Mouse (Mus musculus) hindbrain, embryonic 14.5 days (tissue): Measurements from ENCODE around the gene Xpr1. TPM values are rescaled to one million over a fixed set of nuclear protein-coding genes. Genes with fewer than 3 reads are reported as not detected.

Experiments
- ATAC-seq: fragments of 200-750 bp; cut with Nextera tagmentation; 2 replicates; pipeline ENCODE4 v1.8.0; 2017; ENCODE audit warnings: moderate number of reproducible peaks, mild to moderate bottlenecking, moderate TSS enrichment, moderate library complexity; ENCODE audit not compliant: low FRiP score
- DNase-seq: peaks from one replicate; pipeline ENCODE4 v3.0.0-alpha.2; 2015; ENCODE audit warnings: low spot score
- H3K27ac ChIP-seq: fragments of 300-500 bp; sonication (generic); 2 replicates; pipeline ENCODE4 v1.5.1; 2014; ENCODE audit warnings: mild to moderate bottlenecking, moderate library complexity
- H3K27me3 ChIP-seq: fragments of 300-500 bp; sonication (generic); 2 replicates; pipeline ENCODE4 v1.6.1; 2014; ENCODE audit warnings: mild to moderate bottlenecking, low read length, mixed read lengths; ENCODE audit not compliant: control insufficient read depth, insufficient read depth
- H3K36me3 ChIP-seq: fragments of 300-500 bp; sonication (generic); replicated peaks from 2 replicates; pipeline ENCODE4 v1.6.1; 2014; ENCODE audit not compliant: control insufficient read depth, insufficient read depth
- H3K4me1 ChIP-seq: fragments of 300-500 bp; sonication (generic); replicated peaks from 2 replicates; pipeline ENCODE4 v1.6.1; 2014; ENCODE audit warnings: antibody characterized with exemption, low read length, mixed read lengths; ENCODE audit not compliant: control insufficient read depth, insufficient read depth
- H3K4me2 ChIP-seq: fragments of 300-500 bp; sonication (generic); replicated peaks from 2 replicates; pipeline ENCODE4 v1.6.1; 2014; ENCODE audit warnings: mild to moderate bottlenecking, moderate library complexity
- H3K4me3 ChIP-seq: fragments of 300-500 bp; sonication (generic); replicated peaks from 2 replicates; pipeline ENCODE4 v1.5.1; 2014; ENCODE audit warnings: mild to moderate bottlenecking, low read length
- H3K9ac ChIP-seq: fragments of 300-500 bp; sonication (generic); 2 replicates; pipeline ENCODE4 v1.6.1; 2014
- H3K9me3 ChIP-seq: fragments of 300-500 bp; sonication (generic); 2 replicates; pipeline ENCODE4 v1.6.1; 2016; ENCODE audit warnings: low read length; ENCODE audit not compliant: control insufficient read depth
- WGBS: fragments of 180-500 bp; shearing (Covaris S2); extraction: QIAGEN DNeasy Blood & Tissue Kit; methylation state at CpG from one replicate; pipeline ENCODE4 v1.1.7; 2014; 5-methylcytosine and 5-hydroxymethylcytosine counted together
- polyA plus RNA-seq: library from polyadenylated mRNA; unstranded; fragments of >200 nt; fragmentation: Nextera tagmentation; extraction: Ambion mirVana; gene quantifications from 2 replicates; pipeline ENCODE4 v1.2.1, GENCODE M21; 2014

The Xpr1 gene
- polyA plus RNA-seq, 1 experiment from 2014 or later, result 38.7 TPM

DNA sequence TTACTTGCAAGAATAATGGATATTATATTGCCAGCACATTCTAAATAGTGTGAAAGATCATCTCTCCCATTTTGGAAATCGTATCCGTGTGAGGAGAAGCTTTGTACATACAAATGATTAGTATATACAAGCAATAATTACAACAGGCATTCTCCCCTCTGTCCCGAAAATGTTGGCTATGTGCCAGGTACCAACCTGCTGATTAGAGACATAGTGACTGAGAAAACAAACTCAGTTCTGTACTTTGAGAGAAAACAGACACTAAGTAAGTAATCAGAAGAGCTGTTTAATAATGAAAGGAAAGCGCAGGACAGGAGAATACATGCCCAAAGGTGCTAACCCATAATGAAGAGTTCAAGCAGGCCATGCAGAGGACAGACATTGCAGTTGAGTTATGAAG, 64.1 kb downstream of the Xpr1 start:
- ATAC-seq, result no peak

GRCm38 (mm10) chr1:155351527-155351926, 65.7 kb downstream of the Xpr1 start:
- Histone ChIP-seq H3K4me3 (no peak overlapping the region), H3K9ac (no peak overlapping the region), H3K27me3 (no peaks in the 10 kb centered on the region), H3K36me3 (no peaks in the 10 kb centered on the region), H3K4me2 (no peak overlapping the region), H3K4me1 (no peaks in the 10 kb centered on the region), H3K9me3 (no peaks in the 10 kb centered on the region), H3K27ac (no peak overlapping the region)
- DNase-seq (no peak), ATAC-seq (no peak)
- 84% methylated on average over 4 of the region's 4 CpGs for WGBS

More for the DNA sequence above, 64.1 kb downstream of the Xpr1 start:
- Histone ChIP-seq H3K4me1 (no peaks in the 10 kb centered on the region), H3K4me3 (no peak overlapping the region), H3K9me3 (no peaks in the 10 kb centered on the region), H3K36me3 (no peaks in the 10 kb centered on the region), H3K4me2 (no peak overlapping the region), H3K27ac (no peak overlapping the region), H3K27me3 (no peaks in the 10 kb centered on the region), H3K9ac (no peak overlapping the region)
- WGBS, result 80% methylated on average over 4 of the region's 4 CpGs
- DNase-seq, result no peak

- no peaks in the 10 kb centered on the region for H3K4me1 ChIP-seq
- H3K4me2 ChIP-seq, result no peak overlapping the region
- H3K9me3 ChIP-seq, result no peaks in the 10 kb centered on the region
- H3K27me3 ChIP-seq, result no peaks in the 10 kb centered on the region
- WGBS, result 89% methylated on average over 3 of the region's 3 CpGs
- H3K27ac ChIP-seq, result no peak overlapping the region
- no peak for DNase-seq
- H3K9ac ChIP-seq, result no peak overlapping the region
- no peak for ATAC-seq
- no peak overlapping the region for H3K4me3 ChIP-seq
- H3K36me3 ChIP-seq, result no peaks in the 10 kb centered on the region
Observed at GRCm38 (mm10) chr1:155348491-155348890, 68.7 kb downstream of the Xpr1 start.

GRCm38 (mm10) chr1:155347339-155347738, 69.9 kb downstream of the Xpr1 start:
- Histone ChIP-seq H3K9ac (no peak overlapping the region), H3K27me3 (no peaks in the 10 kb centered on the region), H3K9me3 (no peaks in the 10 kb centered on the region), H3K4me1 (no peaks in the 10 kb centered on the region), H3K27ac (no peak overlapping the region), H3K36me3 (no peaks in the 10 kb centered on the region), H3K4me3 (no peak overlapping the region), H3K4me2 (no peak overlapping the region)
- DNase-seq (no peak), ATAC-seq (no peak)
- WGBS, result 75% methylated on average over 4 of the region's 4 CpGs

DNA sequence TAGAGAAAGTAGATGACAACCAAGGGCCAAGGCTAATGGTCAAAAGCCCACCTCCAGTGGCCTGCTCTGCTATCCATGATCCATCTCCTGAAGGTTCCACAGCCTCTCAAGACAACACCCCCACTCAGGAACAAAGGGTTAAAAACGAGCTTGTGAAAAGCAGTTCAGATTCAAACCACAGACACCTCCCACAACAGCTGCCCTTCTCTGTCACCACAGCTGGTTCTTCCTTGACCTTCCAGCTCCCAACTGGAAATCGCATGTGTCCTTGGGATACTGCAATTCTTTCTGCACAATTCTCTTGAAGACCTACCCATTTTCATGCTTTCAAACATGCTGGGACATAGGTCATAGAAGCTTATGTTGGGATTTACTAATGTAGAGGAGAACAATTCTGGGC, 73.2 kb downstream of the Xpr1 start:
- ATAC-seq (no peak), DNase-seq (no peak)
- no peaks in the 10 kb centered on the region for H3K27me3 ChIP-seq
- H3K4me3 ChIP-seq, result no peak overlapping the region
- no peaks in the 10 kb centered on the region for H3K9me3 ChIP-seq
- no peak overlapping the region for H3K4me2 ChIP-seq
- H3K9ac ChIP-seq, result no peak overlapping the region
- no peaks in the 10 kb centered on the region for H3K36me3 ChIP-seq
- H3K27ac ChIP-seq, result no peak overlapping the region
- H3K4me1 ChIP-seq, result no peaks in the 10 kb centered on the region
- 84% methylated on average over 2 of the region's 2 CpGs for WGBS

DNA sequence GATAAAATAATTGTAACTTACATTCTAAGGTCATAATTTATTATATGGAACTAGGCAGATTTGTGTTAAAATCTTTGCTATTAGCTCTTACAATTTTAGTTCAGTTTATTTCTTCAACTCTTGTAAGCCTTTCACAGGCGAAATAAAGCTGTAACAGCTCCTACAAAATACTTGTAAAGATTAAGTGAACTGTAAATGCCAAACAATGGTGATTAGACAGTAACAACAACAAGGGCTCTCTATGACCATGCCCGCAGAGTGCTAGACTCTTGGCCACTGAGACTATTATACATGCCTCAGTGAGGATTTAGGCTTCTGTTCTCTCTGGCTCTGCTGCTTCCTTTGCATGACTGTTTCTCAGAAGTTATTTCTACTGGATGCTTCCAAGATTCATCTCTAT, 77.6 kb downstream of the Xpr1 start:
- 44% methylated on average over 2 of the region's 2 CpGs for WGBS
- Histone ChIP-seq H3K27me3 (no peaks in the 10 kb centered on the region), H3K36me3 (no peaks in the 10 kb centered on the region), H3K9me3 (no peaks in the 10 kb centered on the region), H3K4me2 (no peak overlapping the region), H3K27ac (no peak overlapping the region), H3K4me1 (no peaks in the 10 kb centered on the region), H3K9ac (no peak overlapping the region), H3K4me3 (no peak overlapping the region)
- ATAC-seq (no peak), DNase-seq (no peak)

DNA sequence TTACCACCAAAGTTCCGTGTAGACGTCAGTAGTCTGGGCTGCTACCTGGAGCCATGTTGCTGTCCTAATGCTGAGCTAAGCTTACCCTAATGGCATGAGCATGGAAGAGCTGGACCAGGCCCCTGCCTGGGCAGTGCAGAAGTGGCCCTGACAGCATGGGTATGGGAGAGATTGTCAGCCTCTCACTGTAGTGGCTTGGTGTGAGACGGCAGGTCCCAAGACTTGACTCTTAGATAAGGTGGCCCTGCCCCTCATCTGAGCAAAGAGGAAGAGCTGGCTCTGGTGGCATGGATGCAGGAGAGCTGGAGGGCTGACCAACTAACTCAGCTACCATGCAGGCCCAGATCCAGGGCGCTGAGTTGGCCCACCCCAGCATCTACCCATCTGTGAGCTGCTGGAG, 79.9 kb downstream of the Xpr1 start:
- WGBS, result 95% methylated on average over 4 of the region's 4 CpGs
- no peak for DNase-seq
- Histone ChIP-seq H3K27me3 (no peaks in the 10 kb centered on the region), H3K9ac (no peak overlapping the region), H3K27ac (no peak overlapping the region), H3K4me1 (no peaks in the 10 kb centered on the region), H3K9me3 (no peaks in the 10 kb centered on the region), H3K4me3 (no peak overlapping the region), H3K4me2 (no peak overlapping the region), H3K36me3 (no peaks in the 10 kb centered on the region)
- ATAC-seq, result no peak

DNA sequence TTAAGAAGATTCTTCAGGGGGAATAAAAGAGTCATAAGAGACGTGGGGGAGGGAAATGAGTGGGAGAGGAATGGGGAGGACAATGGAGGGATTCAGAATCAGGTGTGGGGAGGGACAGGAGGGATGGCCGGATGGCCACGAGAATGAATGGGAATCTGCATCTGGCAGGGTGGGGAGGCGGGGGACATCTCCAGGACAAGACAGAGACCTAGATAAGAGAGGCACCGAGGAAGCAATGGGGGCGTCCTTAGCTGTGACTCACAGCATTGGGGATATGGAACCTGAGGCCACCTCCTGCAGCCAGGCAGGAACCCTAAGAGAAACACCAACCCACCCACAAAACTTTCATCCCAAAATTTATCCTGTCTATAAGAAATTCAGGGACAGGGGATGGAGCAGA, 81.3 kb downstream of the Xpr1 start:
- Histone ChIP-seq H3K4me2 (no peak overlapping the region), H3K36me3 (peaks cover 11% of the 10 kb centered on the region), H3K27ac (no peak overlapping the region), H3K4me1 (no peaks in the 10 kb centered on the region), H3K9ac (no peak overlapping the region), H3K27me3 (no peaks in the 10 kb centered on the region), H3K4me3 (no peak overlapping the region), H3K9me3 (no peaks in the 10 kb centered on the region)
- DNase-seq, result no peak
- 63% methylated on average over 6 of the region's 6 CpGs for WGBS
- ATAC-seq, result no peak

GRCm38 (mm10) chr1:155322183-155322582, 95.0 kb downstream of the Xpr1 start:
- no peak for ATAC-seq
- Histone ChIP-seq H3K27ac (no peak overlapping the region), H3K27me3 (no peaks in the 10 kb centered on the region), H3K4me1 (peaks cover 9% of the 10 kb centered on the region; the same call in 1 of the 2 replicates), H3K4me3 (no peak overlapping the region), H3K9me3 (no peaks in the 10 kb centered on the region), H3K9ac (no peak overlapping the region), H3K4me2 (no peak overlapping the region), H3K36me3 (peaks cover 3% of the 10 kb centered on the region; the same call in 1 of the 2 replicates)
- DNase-seq, result no peak
- WGBS, result 74% methylated on average over 1 of the region's 1 CpGs

- Histone ChIP-seq H3K4me3 (no peak overlapping the region), H3K9ac (no peak overlapping the region), H3K27ac (peak overlapping the region; percentile 74), H3K9me3 (no peaks in the 10 kb centered on the region), H3K4me2 (no peak overlapping the region), H3K36me3 (no peaks in the 10 kb centered on the region), H3K4me1 (peaks cover 9% of the 10 kb centered on the region; the same call in 1 of the 2 replicates), H3K27me3 (no peaks in the 10 kb centered on the region)
- DNase-seq (no peak), ATAC-seq (peak; percentile 57; the same call in 1 of the 2 replicates)
- WGBS, result 41% methylated on average over 7 of the region's 7 CpGs
Observed at GRCm38 (mm10) chr1:155320091-155320833, 97.0 kb downstream of the Xpr1 start.
